Mouse (Mus musculus) urinary bladder, postnatal 25 days (tissue): ENCODE results near the gene Top1.
"Not testable (repeated sequence)": the region's sequence is repeated elsewhere in the genome, so short reads cannot be mapped to it uniquely, and the experiment has no call there.

Experiments used
- DNase-seq: peaks from one replicate; pipeline ENCODE4 v3.0.0; 2022; ENCODE audit warnings: low spot score

The Top1 gene

DNA sequence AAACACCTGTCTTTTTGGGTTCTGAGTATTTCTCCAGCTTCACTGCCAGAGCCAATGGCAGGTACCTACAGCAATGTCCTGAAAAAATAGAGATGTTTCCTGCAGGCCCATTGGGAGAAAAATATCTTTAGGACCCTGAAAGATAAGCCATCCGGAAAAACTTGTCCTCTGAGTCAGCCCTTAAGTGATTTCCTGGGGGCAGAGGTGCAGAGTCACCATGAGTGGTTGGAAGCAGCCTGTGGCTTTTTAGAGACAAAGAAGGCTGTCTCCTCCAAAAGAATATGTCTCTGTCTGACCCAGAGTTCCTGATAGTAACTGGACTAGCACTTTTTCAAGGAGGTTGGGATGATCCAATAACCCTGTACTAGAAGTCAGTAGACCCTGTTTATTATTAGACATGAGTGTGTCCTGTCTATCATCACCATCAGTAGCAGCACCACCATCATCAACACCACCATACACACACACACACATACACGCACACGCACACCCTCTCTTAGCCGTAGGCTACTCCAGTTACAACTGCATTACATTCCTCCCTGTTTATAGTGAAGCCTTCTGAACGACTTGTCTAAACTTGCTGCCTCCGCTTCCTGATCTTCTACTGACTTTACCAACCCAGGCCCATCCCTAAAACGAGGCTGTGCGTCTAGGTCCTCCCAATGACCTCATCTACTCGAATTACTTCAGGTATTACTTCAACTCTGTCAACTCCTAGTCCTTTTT lies 14.7 kb upstream of the Top1 start:
- no peak for DNase-seq

- no peak for DNase-seq
These were observed 5.6 kb upstream of the Top1 start for GRCm38 (mm10) chr2:160639911-160640717.

DNA sequence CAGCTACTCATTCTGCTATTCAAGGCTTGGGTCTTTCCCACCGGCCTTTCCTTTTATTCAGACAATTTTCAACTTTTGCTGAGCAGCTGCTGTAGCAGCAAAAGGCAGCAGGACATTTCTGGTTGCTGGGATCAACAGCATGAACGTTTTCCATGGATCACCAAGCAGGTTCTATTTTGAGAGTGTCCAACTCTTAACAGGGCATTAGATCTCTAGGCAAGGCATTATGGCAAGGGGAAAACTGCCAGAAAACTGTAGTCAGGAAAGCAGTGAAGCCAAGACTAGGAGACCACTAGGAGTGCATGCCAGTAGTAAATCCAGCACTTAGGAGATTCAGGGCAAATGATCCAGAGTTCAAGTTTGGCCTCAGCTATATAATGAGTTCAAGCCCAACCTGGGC lies 4.5 kb upstream of the Top1 start:
- no peak for DNase-seq

DNA sequence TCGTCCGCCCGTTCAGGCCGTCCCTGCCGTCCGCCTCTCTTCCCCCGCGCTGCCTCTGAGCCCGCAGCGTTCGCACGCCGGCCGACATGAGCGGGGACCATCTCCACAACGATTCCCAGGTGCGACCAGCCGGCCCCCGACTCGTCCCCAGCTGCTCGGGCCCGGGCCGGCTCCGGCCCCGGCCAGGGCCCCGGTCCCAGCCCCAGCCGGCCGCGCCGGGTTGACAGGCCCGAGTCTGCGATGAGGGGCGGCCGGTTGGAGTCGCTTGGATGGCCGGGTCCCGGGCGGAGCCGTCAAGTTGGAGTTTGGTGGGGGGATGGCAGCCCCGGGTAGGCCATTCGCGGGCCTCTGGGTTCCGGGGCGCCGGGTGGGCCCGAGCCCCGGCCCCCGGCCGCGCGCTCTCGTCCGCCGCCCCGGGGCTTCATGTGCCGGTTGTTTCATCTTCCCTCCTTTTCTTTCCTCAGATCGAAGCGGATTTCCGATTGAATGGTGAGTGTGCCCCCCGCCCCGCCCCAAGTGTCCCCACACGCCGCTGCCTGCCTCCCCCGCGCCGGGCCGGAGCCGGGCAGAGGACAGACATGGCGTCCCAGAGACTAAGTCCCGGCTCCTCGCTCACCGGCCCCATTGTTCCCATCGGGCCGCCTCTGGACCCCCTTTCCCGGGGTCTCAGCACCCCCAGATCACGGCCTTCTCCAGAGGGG lies 606 bp downstream of the Top1 start:
- peak; percentile 44 for DNase-seq

GRCm38 (mm10) chr2:160646845-160647178 lies 1.1 kb downstream of the Top1 start:
- no peak for DNase-seq

DNA sequence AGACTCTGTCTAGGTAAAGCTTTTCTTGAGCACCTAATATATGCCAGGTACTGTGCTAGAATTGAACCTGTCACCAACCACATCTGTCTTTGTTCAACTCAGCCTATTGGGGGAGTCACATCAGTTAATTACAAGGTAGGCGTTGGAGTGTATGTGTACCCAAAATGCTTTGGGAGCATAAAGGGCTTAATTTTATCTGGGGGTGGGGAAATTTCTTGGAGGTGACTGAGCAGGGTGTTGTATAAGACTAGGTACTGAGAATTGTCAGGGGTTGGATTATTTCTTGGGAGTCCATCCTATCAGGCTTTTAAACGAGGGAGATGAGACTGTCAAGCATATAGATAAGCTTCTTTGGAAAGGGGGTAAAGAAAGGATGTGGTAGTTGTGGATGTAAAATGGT lies 2.4 kb downstream of the Top1 start:
- DNase-seq, result no peak

DNA sequence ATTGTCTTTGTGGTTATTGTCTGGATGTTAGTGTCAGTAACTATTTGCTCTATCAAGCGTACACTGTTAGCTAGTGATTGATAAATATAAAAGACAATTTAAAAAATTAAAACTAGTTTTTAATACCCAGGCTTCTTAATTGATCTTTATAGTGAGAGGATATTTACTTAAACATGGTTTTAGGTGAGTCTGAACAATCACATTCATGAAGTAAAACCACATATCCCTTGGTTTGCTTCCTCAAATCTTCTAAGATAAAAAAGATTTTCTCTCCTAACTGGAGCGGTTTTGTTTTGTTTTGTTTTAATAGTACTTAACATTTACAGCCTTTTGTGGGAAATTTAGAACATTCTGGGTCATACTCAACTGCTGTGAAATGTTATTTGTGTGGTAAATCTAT lies 3.4 kb downstream of the Top1 start:
- DNase-seq, result no peak

- no peak for DNase-seq
These were observed 5.5 kb downstream of the Top1 start for GRCm38 (mm10) chr2:160651165-160651564.

- DNase-seq, result no peak
These were observed 7.5 kb downstream of the Top1 start for GRCm38 (mm10) chr2:160653218-160653617.

- no peak for DNase-seq
These were observed 9.9 kb downstream of the Top1 start for GRCm38 (mm10) chr2:160655561-160655960.

DNA sequence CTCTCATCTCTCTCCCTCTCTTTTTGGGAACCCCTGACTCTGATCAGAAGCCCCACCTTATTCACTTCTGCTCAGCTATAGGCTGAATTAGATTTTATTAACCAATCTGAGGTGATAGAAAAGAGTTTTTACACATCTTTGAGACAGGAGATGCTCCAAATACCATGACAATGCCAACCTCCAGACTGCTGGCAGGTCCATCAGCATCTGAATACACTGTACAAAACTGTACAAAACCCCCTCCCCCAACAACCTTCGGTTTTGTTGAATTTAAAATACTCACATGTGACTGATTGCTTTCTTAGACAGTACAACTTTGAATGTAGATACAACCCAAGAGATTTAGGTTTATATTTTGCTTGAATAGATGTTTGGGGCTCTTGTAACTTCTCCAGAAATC lies 10.5 kb downstream of the Top1 start:
- DNase-seq, result no peak

DNA sequence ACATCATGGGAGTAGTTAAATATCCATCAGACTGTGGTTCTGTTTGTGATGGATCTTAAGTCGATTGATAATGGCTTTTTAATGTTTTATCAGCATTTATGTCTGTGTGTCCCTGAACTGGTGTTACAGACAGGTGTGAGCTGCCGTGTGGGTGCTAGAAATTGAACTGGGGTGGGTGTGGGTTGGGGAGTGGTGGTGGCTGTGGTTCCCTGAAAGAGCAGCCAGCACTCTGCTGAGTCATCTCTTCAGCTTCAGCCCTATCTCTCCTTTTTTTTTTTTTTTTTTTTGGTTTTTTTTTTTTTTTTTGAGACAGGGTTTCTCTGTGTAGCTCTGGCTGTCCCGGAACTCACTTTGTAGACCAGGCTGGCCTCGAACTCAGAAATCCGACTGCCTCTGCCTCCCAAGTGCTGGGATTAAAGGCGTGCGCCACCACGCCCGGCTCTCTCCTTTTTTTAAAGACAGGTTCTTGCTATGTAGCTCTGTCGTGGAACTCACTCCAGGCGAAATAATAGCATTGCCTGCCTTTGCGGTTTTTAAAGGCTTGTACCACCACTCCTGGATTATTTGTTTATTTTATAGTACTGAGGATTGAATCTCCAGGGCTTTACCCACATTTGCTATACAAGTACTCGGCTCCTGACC lies 12.2 kb downstream of the Top1 start:
- DNase-seq, result no peak

DNA sequence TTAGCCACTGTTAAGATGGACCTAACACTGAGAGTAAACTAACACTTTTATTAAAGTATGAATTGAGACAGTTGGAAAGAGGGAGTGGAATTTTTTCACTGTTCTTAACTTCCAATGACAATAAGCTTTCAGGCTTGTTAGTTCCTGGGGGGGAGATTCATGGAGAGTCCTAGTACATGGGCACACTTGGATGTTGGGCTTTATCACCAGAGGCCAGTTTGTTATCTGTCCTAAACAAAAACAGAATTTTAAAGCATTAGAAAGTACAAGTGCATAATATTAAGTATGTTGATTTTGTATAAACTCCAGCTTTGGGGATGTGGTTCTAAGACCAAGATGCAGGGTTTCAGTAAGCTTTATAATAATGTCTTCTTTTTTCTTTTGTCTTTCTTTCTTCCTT lies 13.1 kb downstream of the Top1 start:
- DNase-seq, result no peak

DNA sequence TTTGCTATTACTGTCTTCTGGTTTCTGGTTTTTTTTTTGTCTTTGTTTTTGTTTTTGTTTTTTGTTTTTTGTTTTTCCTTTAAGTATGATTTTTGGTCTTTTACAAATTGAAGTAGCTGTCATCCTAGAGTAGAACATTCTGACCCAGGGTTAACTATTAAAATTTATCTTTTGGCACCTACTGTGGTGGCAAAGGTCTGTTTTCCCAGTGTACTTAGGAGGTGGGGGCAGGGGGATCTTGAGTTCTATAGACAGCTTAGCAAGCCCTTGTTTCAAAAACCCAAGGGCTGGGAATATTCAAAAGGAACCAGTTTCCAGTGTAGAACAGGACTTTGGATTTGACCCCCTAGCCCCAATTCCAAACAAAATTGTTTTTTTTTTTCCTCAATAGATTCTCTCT lies 18.7 kb downstream of the Top1 start:
- no peak for DNase-seq

- not testable (repeated sequence) for DNase-seq
These were observed 19.3 kb downstream of the Top1 start for GRCm38 (mm10) chr2:160664986-160665385.

DNA sequence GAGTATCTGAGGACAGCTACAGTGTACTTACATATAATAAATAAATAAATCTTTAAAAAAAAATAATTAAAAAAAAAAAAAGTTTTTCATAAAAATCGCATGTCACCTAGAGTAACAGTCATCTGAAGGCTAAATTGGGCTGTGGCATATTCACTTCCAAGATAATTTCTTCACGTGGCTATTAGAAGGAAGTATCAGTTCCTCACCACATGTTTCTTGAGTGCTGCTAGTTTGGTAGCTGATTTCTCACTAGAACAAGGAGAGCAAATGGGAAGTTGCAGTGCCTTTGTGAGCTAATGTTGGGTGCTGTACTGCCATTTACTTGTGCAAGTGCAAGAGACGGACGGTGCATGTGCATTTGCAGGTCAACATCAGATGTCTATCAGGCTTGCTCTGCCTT lies 21.6 kb downstream of the Top1 start:
- no peak for DNase-seq

- DNase-seq, result peak; percentile 29
These were observed 54.6 kb downstream of the Top1 start for GRCm38 (mm10) chr2:160700271-160700670.

DNA sequence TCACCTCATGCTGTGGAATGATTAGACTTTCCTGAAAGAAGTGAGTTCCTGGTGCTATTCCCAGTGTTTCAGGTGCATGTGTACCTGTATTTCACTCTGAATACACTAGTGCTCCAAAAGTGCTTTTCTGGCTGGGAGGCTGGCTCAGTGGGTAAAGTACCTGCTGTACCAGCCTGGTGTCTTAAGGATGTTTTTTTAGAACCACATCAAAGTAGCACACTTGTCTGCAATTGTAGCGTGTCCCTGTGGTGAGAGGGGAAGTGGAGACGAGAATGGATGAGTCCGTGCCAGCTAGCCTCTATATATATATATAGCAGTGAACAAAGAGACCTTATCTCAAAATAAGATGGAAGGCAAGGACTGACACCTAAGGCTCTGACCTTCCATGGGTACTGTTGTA lies 55.9 kb downstream of the Top1 start:
- DNase-seq, result no peak

DNA sequence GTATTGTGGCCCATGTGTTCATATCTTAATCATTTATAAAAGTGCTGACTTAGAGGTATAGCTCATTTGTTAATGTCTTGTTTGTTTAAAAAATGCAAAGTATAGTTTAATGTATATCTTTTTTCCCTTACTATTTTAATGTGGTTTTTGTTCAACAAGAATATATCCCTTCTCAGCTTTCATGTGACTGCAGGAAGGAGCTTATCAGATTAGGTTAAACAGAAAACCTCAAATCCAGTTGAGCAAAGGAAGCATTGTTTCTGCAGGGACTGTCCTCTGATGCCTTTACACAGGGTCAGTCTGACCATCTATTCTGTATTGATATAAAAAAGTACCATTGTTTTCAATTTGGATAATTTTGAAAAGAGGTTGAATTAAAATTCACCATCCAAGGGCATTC lies 57.1 kb downstream of the Top1 start:
- DNase-seq, result no peak

DNA sequence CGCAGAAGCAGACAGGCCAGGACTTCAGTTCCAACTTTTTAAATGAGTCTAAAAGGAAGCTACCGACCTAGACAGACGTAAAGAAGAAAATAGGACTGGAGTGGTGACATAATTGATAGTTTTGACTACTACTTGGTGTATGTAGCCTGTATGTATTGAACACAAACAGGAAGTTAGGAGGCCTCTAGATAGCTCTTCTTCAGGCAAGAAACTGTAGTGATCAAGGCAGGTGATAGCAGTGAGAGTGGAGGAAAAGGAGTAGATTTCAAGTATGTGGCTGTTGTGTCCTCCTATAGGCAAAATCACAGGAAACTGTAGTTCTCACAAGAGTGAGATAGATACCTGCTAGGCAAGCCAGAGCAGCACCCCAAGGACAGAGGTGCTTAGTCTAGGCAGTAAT lies 62.0 kb downstream of the Top1 start:
- no peak for DNase-seq

DNA sequence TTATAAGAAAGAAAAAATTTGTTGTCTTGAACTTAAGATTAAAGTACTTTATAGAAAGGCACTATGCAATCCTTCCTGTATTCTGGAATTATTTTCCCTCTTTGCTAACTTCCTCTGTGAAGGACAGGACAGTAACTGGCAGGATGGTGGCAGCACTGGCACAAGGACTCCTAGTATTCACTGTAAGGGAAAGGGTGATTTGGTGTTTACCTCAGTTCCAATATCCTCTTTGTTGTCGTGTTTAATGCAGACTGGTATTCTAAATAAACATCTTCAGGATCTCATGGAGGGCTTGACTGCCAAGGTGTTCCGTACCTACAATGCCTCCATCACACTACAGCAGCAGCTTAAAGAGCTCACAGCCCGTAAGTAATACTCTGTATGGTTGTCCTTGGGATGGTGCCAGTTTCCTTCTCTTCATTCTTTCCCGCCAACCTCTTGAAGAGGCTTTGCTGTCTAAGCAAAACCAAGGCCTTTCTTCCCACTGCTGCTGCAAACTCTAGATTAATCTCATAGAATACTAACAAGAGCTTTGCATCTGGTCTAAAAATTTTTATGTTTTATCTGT lies 69.9 kb downstream of the Top1 start:
- no peak for DNase-seq

- no peak for DNase-seq
These were observed 71.6 kb downstream of the Top1 start for GRCm38 (mm10) chr2:160717269-160717668.
